Mouse (Mus musculus): ENCODE results near the gene Sys1.
A peak's percentile ranks its signal among the peaks of the same experiment; 100 is the strongest.

Gene Sys1

GRCm38 (mm10) chr2:164434681-164435080 is 22.1 kb upstream of the Sys1 start:
- no peak for DNase-seq (ENCODE audit: low spot score)

GRCm38 (mm10) chr2:164435216-164436090 is 21.3 kb upstream of the Sys1 start:
- no peak for DNase-seq (ENCODE audit: low spot score)

GRCm38 (mm10) chr2:164436215-164436913 is 20.4 kb upstream of the Sys1 start:
- DNase-seq (ENCODE audit: low spot score) = no peak

- no peak for DNase-seq (ENCODE audit: low spot score)
These were observed 19.8 kb upstream of the Sys1 start for GRCm38 (mm10) chr2:164436961-164437360.

GRCm38 (mm10) chr2:164437710-164438109 is 19.1 kb upstream of the Sys1 start:
- DNase-seq (ENCODE audit: low spot score) = no peak

DNA sequence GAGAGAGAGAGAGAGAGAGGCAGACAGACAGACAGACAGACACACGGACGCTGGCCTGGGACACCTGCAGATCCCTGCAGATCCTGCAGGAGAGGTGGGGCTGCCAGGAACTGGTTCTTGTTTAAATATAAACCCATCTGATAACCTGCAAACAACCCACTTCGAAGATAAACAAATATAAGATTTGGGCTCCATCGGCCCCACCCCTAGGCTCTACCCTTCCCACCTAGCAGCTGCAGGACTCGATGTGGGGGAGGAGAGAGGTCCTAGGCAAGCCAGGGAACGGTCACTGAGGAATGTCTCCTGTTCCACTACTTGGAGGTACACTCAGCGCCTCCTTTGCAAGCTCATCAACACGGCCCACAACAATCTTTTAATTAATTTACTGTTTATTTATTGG is 18.5 kb upstream of the Sys1 start:
- no peak for DNase-seq (ENCODE audit: low spot score)

GRCm38 (mm10) chr2:164439001-164439421 is 17.8 kb upstream of the Sys1 start:
- DNase-seq (ENCODE audit: low spot score) = no peak

GRCm38 (mm10) chr2:164440314-164440713 is 16.4 kb upstream of the Sys1 start:
- DNase-seq (ENCODE audit: low spot score) = no peak

- peak; percentile 48 for DNase-seq (ENCODE audit: low spot score)
These were observed 15.6 kb upstream of the Sys1 start for GRCm38 (mm10) chr2:164441155-164441554.

GRCm38 (mm10) chr2:164441731-164442130 is 15.0 kb upstream of the Sys1 start:
- no peak for DNase-seq (ENCODE audit: low spot score)

DNA sequence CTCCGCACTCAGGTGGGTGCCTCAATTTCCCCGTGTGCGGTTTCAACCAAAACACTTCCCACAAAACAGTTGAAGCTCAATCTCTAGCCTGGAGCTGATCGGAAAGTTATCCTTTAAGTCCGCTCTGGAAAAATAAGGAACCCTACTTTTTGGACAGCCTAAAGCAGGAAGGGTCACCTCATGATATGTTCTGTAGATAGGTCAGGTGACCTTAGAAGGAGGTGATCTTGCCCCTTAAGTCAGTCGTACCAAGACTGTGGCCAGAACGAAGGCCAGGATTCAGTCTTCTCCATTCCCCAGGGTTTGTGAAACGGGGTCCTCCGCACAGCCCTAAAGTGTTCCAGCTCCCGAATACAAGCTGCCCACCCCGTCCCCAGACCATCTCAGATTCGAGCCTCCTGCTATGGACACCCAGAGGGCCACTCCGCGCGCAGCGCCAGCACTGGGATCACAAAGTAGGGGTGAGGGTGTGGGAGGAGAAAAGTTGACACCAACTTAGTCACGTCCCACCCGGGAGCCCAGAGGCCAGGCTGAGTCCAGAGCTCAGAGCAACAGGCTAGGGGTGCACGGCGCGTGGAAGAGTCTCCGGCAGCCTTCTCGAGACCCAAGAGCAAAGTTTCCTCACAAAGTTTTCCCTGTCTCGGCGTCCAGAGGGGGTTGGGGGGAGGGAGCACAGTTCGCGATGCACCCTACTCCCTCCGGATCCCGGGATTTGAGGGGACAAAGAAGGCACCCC is 14.3 kb upstream of the Sys1 start:
- no peak for DNase-seq (ENCODE audit: low spot score)

GRCm38 (mm10) chr2:164443051-164443437 is 13.7 kb upstream of the Sys1 start:
- peak; percentile 8 for DNase-seq (ENCODE audit: low spot score)

DNA sequence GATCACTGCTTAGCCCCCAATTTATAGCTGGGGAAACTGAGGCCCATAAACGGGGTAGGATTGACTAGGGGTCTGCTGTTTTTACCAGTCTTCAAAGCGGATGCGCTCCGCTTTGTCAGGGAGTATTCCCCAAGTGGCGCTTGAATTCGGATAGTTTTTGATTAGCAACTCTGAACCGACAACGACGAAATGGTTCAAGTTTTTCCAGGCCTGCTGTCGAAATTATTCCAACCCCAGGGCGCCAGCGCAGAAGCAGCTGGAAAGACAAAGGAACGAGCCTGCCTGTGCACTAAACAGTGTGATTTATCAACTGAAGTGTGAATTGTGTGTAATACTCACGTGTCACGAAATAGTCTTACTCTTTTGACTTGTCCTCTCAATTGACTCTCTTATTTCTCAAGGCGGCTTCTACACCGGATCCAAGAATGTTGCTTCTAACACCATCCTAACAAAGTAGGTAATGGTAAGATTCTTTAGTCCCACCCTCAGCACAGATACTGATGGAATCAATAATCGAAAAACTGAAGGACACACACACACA is 13.2 kb upstream of the Sys1 start, which contains the start of gene Sdc4:
Sdc4 (minus strand) TSS at position 428 of the 541 bp plus-strand sequence.
- no peak for DNase-seq (ENCODE audit: low spot score)

DNA sequence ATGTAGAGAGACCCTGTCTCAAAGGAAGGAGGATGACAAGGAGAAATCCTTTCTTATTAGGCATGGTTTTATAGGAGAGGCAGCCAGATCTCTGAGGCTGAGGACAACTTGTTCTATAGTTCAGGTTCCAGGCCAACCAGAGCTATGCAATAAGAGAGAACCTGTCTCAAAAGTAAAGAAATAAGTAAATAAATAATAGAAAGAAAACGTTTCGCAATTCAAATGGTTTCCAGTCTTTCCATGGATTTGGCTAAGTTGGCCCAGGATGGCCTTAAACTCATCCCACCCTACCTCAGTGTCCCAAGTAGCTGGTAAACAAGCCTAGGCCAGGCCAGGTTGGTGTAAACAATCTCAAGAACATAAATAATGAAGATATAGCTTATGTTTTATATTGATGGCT is 12.1 kb upstream of the Sys1 start:
- DNase-seq (ENCODE audit: low spot score) = no peak

DNA sequence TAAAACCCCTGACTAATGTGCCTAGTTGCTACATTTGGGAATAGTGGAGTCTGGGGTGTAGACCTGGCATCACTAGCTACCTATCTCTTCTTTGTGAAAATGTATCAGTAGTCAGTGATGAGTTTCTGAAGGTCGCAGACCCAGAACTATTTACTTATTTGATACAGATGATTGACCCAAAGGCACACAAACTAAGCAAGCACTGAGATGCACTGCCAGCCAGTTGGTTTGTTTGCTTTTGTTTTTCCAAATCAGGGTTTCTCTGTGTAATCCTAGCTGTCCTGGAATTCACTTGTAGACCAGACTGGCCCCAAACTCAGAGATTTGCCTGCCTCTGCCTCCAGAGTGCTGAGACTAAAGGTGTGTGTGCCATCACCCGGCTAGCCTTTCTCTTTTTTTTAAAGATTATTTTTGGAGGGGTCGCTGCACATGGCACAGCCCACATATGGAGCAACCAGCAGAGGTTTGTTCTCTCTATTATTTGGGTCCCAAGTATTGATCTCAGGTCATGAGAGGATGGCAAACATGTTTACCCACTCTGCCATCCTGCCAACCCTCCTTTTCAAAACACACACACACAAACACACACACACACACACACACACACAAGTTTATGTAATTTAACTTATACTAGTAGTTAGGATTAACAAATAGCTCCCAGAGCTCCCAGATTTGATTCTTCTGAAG is 11.2 kb upstream of the Sys1 start:
- no peak for DNase-seq (ENCODE audit: low spot score)

DNA sequence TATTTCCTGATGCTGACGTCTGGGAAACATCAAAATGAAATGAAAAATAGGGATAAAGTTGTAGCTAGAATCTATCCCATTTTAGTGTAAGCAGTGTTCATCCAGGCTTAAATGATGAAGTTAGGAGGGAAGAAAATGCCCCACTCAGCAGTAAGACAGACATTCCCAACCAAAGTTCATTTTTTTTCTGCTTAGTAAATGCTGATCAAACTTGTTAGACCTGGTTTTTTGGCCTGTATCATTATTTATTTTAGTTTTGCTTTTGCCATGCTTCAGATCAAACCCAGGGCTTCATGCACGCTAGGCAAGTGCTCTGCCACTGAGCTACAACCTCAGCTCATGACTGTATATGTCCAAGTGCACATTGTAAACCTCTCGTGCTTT is 10.7 kb upstream of the Sys1 start:
- no peak for DNase-seq (ENCODE audit: low spot score)

GRCm38 (mm10) chr2:164448140-164448539 is 8.6 kb upstream of the Sys1 start:
- no peak for DNase-seq (ENCODE audit: low spot score)

GRCm38 (mm10) chr2:164448921-164449320 is 7.8 kb upstream of the Sys1 start:
- no peak for DNase-seq (ENCODE audit: low spot score)

DNA sequence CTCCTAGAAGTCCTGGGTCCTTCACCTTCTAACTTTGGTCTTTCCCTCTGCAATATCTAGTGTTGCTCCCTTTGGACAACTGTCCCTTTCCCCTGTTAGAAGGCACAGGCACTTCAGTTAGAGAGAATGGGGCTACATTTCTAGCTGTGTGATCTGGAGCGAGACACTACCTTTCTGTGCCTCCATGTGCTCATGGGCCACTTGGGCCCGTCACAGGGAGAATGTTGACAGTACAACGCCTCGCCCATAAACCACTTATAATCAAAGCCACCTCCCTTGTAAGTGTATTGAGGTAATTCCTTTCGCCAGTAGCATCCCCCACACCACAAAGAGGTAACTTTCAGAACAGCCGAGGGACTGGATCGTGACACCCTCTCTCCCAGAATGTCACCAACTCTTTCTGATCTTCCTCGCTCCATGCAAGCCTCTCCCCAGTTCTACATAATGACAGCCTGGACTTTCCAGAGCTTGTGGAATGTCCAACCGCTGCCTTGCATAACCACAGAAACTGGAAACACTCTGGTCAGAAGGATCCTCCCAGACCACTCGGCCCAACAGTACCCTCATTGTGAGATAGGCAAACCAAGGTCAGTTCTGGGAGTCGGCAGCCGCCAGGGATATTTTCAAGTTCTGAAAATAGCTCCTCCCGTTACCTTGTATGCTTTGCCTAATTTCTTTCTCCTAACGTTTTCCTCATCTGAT is 7.3 kb upstream of the Sys1 start:
- no peak for DNase-seq (ENCODE audit: low spot score)

DNA sequence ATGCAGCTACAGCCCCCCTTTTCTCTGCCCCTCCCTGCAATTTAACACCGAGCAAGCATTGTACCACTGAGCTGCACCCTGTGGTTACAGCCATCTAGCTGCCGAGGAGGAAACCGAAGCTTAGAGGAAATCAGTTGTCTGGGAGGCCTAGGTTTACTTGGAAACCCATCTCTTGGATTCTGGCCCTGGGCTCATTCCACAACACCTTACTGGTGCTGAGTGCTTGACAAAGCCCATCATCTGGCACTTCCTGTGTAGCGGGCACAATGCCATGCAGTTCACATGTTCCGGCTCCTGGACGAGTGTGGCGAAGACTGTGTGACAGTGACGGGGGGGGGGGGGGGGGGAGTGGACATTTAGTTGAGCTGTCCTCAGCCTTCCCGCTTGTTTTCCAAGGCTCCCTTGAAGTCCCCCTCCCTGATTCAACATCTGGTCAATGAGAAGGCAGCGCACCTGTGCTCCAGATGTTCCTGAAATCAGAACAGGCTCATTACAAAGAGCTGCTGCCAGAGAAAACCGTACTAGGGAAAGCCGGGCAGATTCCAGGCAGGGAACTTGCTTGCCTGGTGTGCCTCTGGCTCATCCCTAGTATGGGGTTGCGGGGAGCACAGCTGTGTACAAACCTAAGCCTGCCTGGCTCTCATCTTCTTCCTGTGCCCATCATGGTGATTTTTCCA is 4.6 kb upstream of the Sys1 start:
- no peak for DNase-seq (ENCODE audit: low spot score)

All from T-cell, adult 2 months (primary cell).